Mouse (Mus musculus) bone marrow macrophage, adult 2 months (primary cell): ENCODE measurements at regions not wholly inside any gene's neighbourhood (a gene's known extent, or its start where the extent isn't known, plus 50 kb on each side); places are given as distances from the start of the nearest gene placed in this dataset.

ENCODE experiments used
- H3K27ac ChIP-seq: 2 replicates; pipeline ENCODE4 v1.5.1; 2012; ENCODE audit warnings: low read depth, low read length; ENCODE audit not compliant: insufficient read depth
- H3K4me1 ChIP-seq: 2 replicates; pipeline ENCODE4 v1.6.1; 2012; ENCODE audit warnings: low read length; ENCODE audit not compliant: control insufficient read depth, insufficient read depth
- H3K4me3 ChIP-seq: 2 replicates; pipeline ENCODE4 v1.5.1; 2012; ENCODE audit warnings: mild to moderate bottlenecking, low read length, moderate library complexity; ENCODE audit not compliant: insufficient read depth
- CTCF ChIP-seq: IDR thresholded peaks from 2 replicates; pipeline ENCODE4 v1.5.1; 2012; ENCODE audit warnings: low read depth, mild to moderate bottlenecking, low read length, moderate library complexity
- POLR2A ChIP-seq: IDR thresholded peaks from 2 replicates; pipeline ENCODE4 v1.6.1; 2012; ENCODE audit warnings: mild to moderate bottlenecking, low read depth, low read length, borderline replicate concordance

GRCm38 (mm10) chr13:28782497-28783246, 170.8 kb downstream of the Sox4 start:
- TF ChIP-seq POLR2A (no peak), CTCF (no peak)
- H3K4me1 ChIP-seq, result no peaks in the 10 kb centered on the region

GRCm38 (mm10) chr13:28782081-28782480, 171.4 kb downstream of the Sox4 start:
- TF ChIP-seq POLR2A (no peak), CTCF (no peak)
- no peak overlapping the region for H3K27ac ChIP-seq
- no peaks in the 10 kb centered on the region for H3K4me1 ChIP-seq
- no peak overlapping the region for H3K4me3 ChIP-seq

More at GRCm38 (mm10) chr13:28782497-28783246, 170.8 kb downstream of the Sox4 start:
- no peak overlapping the region for H3K27ac ChIP-seq
- no peak overlapping the region for H3K4me3 ChIP-seq

GRCm38 (mm10) chr13:28781660-28782059, 171.9 kb downstream of the Sox4 start:
- Histone ChIP-seq H3K4me1 (no peaks in the 10 kb centered on the region), H3K27ac (no peak overlapping the region), H3K4me3 (no peak overlapping the region)
- TF ChIP-seq POLR2A (no peak), CTCF (no peak)

GRCm38 (mm10) chr13:28780462-28780861, 173.1 kb downstream of the Sox4 start:
- TF ChIP-seq POLR2A, result no peak
- no peaks in the 10 kb centered on the region for H3K4me1 ChIP-seq
- no peak overlapping the region for H3K27ac ChIP-seq
- H3K4me3 ChIP-seq, result no peak overlapping the region

GRCm38 (mm10) chr13:28775142-28775815, 178.2 kb downstream of the Sox4 start:
- no peak for TF ChIP-seq CTCF
- no peak overlapping the region for H3K27ac ChIP-seq
- H3K4me1 ChIP-seq, result no peaks in the 10 kb centered on the region
- H3K4me3 ChIP-seq, result no peak overlapping the region

- H3K27ac ChIP-seq, result no peak overlapping the region
- no peak overlapping the region for H3K4me3 ChIP-seq
- TF ChIP-seq CTCF (no peak), POLR2A (no peak)
- peaks cover 4% of the 10 kb centered on the region for H3K4me1 ChIP-seq
Measured at GRCm38 (mm10) chr13:28774649-28775048, 178.9 kb downstream of the Sox4 start.

- Histone ChIP-seq H3K4me1 (peaks cover 4% of the 10 kb centered on the region), H3K27ac (no peak overlapping the region), H3K4me3 (no peak overlapping the region)
- TF ChIP-seq POLR2A, result no peak
- TF ChIP-seq CTCF, result no peak
Measured at GRCm38 (mm10) chr13:28773466-28773865, 180.0 kb downstream of the Sox4 start.

- peaks cover 4% of the 10 kb centered on the region for H3K4me1 ChIP-seq
- H3K4me3 ChIP-seq, result no peak overlapping the region
- TF ChIP-seq POLR2A (no peak), CTCF (no peak)
- no peak overlapping the region for H3K27ac ChIP-seq
Measured at GRCm38 (mm10) chr13:28770531-28770930, 183.0 kb downstream of the Sox4 start.

- Histone ChIP-seq H3K4me3 (no peak overlapping the region), H3K4me1 (peaks cover 4% of the 10 kb centered on the region), H3K27ac (no peak overlapping the region)
- no peak for TF ChIP-seq CTCF
- no peak for TF ChIP-seq POLR2A
Measured at GRCm38 (mm10) chr13:28770018-28770417, 183.5 kb downstream of the Sox4 start.

GRCm38 (mm10) chr13:28768717-28769426, 184.6 kb downstream of the Sox4 start:
- Histone ChIP-seq H3K4me1 (peaks cover 4% of the 10 kb centered on the region), H3K27ac (no peak overlapping the region), H3K4me3 (no peak overlapping the region)
- TF ChIP-seq POLR2A (no peak), CTCF (no peak)
